Mouse (Mus musculus) natural killer cell, adult 2 months (primary cell): ENCODE measurements around the gene Pdss1.
A peak's percentile ranks its signal among the peaks of the same experiment; 100 is the strongest.
"Not testable (repeated sequence)": the region's sequence is repeated elsewhere in the genome, so short reads cannot be mapped to it uniquely, and the experiment has no call there.

Source experiments
- DNase-seq, 2 experiments: peaks; one replicate each; pipeline ENCODE4 v3.0.0; 2022; ENCODE audit warnings: low spot score in 2 of 2

Pdss1 gene

GRCm38 (mm10) chr2:22895282-22896273 is at the start of gene Pdss1:
TSS of gene Pdss1 (plus strand) at chr2:22895522.
- peak; percentile 80 to 86 for DNase-seq

GRCm38 (mm10) chr2:22851900-22852299 is 43.4 kb upstream of the Pdss1 start:
- no peak for DNase-seq

- no peak for DNase-seq
Measured at GRCm38 (mm10) chr2:22857501-22857900, 37.8 kb upstream of the Pdss1 start.

DNA sequence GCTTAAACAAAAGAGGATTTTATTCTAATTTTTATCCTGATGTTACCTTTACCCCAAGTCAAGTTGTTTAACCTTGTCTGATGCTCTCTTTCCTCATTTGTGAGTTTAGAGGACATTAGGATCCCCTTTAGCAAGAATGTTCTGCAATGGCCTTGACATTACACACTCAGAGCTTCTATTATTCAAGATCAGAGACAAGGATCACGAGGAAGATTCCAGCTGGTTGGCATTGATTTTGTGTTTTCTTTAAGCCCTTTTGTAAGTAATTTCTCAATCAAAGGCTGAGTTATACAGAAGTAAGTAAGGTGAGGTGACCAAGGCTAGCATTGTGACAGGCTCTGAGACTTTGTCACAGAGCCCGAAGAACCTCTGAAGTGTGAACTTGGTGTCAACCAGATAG is 33.1 kb upstream of the Pdss1 start:
- DNase-seq = no peak

DNA sequence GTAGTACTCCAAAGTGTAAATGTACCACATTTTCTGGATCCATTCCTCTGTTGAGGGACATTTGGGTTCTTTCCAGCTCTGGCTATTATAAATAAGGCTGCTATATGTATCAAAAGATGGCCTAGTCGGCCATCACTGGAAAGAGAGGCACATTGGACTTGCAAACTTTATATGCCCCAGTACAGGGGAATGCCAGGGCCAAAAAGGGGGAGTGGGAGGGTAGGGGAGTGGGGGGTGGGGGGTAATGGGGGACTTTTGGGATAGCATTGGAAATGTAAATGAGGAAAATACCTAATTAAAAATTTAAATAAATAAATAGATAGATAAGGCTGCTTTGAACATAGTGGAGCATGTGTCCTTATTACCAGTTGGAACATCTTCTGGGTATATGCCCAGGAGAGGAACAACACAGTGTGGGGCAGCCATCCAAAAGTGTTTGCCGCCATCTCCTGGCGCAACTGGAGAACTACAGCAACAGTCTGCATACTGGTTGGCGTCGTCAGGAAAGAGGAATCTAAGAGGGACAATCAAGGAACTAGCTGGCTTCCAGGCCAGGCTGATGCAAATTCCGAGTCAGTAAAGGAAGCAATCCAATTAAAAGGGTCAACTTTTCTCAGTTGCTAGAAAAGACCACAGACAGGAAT is 30.8 kb upstream of the Pdss1 start:
- DNase-seq = peak; percentile 32 to 52

DNA sequence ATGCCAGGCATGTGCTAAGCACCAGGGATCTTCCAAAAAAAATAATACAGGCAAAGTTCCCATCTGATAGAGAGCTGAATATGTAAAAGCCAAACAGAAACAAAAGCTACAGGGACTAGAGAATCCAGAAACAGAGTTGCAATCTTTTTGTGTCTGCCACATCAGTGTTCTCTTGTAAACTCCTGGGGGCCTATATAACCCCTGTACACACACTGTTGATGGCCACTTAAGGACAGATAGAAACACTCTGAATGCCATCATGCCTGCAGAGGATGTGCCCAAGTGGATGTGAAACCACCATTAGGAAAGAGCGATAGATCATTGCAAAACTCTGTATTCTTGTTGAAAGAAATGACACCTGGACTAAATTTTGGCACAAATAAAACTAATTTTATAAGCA is 29.5 kb upstream of the Pdss1 start:
- DNase-seq = no peak

- no peak for DNase-seq
Measured at GRCm38 (mm10) chr2:22866894-22867424, 28.4 kb upstream of the Pdss1 start.

GRCm38 (mm10) chr2:22873159-22873558 is 22.2 kb upstream of the Pdss1 start:
- DNase-seq = no peak

DNA sequence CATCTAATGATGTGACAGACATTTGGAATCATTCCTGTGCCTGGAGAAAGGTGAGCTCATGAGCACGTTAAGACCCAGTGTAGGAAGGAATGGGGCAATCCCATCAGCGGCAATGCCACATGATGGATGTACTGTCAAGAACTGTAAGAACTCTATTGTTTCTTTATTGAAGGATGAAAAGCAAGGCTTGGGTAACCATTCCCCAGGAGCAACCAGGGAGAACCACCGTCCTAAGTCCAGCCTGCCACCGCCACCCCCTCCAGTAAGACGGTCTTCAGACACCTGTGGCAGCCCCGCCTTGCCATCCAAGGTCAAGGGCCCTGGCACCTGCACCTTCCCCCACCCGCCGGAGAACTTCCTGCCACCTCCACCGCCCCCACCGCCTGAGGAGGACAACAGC is 20.7 kb upstream of the Pdss1 start:
- DNase-seq = no peak

DNA sequence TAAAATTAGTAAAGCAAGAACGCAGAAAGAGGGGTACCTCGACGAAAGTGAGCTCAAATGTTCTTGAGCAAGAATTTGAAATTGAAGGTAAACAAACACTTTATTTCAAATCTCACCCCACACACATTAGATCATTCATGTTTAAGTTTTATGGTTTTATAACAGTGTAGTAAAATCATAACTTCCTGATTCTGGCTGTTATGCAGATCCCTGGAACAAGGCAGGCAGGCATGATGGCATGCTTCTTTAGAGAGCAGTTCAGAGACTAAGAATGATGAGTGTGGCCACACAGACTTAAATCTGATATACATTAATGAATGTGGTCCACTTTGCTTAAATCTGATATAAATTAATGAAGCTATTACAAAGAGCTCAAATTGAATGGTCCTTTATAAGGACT is 18.7 kb upstream of the Pdss1 start:
- DNase-seq = no peak

GRCm38 (mm10) chr2:22878781-22879180 is 16.5 kb upstream of the Pdss1 start:
- DNase-seq = no peak

- not testable (repeated sequence) for DNase-seq
Measured at GRCm38 (mm10) chr2:22880726-22881125, 14.6 kb upstream of the Pdss1 start.

DNA sequence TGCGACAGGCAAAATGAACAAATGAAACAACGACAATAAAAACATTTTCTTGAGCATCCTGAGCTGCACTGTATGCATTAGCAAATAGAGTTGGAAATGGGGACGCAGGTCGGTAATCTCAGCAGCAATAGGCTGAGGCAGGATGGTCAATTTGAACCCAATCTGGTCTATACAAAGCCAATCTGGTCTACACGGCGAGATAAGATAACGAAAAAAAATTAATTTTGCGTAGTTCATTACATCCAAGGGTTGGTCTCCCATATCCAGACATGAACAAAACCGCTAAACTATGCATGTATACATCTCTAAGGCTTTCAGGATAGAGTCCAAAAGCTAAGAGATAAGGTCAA is 415 bp upstream of the Pdss1 start:
- no peak for DNase-seq

- DNase-seq = no peak
Measured at GRCm38 (mm10) chr2:22903947-22904346, 8.6 kb downstream of the Pdss1 start.

DNA sequence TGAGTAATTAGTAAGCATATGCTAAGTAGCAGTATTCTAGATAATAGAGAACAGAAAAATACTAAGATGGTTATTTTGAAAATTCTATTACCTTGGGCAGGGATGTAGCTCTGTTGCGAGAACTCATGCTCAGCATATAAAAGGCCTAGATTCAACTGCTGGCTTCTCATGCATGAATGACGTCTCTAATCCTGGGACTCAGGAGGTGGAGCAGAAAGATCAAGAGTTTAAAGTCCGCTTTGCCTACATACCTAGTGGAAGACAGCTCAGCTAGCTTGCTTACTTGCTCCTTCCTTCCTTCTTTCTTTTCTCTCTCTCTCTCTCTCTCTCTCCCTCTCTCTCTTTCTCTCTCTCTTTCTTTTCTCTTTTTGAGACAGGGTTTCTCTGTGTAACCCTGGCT is 19.1 kb downstream of the Pdss1 start:
- DNase-seq = no peak

DNA sequence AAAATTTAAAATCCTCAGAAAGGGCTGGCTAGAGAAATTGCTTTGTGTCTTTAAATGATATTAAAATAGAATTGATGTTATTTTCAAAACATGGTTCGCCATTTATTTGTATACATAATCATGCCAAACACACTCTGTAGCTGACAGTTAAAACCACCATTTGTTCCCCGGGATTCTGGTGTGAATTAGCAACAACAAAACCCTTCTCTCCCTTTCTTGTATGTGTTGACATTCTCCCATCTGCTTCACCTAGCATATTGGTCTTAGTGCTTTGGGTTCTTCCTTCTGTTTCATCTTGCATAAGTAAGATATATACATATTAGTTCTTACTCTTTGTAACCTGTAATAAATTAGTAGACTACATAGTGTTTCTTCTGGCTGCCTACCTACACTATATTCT is 23.3 kb downstream of the Pdss1 start:
- no peak for DNase-seq

DNA sequence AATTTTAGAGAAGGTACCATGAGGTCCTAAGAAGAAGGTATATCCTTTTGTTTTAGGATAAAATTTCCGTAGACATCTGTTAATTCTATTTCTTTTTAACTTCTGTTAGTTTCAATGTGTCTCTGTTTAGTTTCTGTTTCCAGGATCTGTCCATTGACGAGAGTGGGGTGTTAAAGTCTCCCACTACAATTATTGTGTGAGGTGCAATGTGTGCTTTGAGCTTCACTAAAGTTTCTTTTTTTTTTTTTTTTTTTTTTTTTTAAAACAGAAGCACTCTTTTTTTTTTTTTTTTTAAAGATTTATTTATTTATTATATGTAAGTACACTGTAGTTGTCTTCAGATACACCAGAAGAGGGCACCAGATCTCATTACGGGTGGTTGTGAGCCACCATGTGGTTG is 30.6 kb downstream of the Pdss1 start:
- not testable (repeated sequence) for DNase-seq

- no peak for DNase-seq
Measured at GRCm38 (mm10) chr2:22928259-22928658, 32.9 kb downstream of the Pdss1 start.

- no peak for DNase-seq
Measured at GRCm38 (mm10) chr2:22933556-22933955, 38.2 kb downstream of the Pdss1 start.

DNA sequence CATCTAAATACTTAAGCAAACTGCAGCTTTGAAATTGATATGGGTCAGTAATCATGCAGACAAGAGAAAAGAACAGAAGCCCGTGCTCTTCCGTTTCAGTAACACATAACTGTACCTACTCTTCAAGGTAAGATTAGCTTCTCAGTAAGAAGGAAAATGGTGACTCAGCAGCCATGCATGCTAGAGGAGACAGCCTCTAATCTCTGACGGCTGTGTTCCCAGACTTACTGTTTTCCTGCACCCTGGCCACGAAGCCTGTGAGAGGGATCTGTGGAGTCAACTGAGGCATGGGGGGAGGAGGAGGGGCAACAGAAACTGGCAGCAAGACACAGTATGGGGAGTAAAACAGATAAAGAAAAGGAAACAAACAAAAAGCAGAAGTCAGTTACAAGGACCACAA is 54.6 kb downstream of the Pdss1 start:
- DNase-seq = no peak

DNA sequence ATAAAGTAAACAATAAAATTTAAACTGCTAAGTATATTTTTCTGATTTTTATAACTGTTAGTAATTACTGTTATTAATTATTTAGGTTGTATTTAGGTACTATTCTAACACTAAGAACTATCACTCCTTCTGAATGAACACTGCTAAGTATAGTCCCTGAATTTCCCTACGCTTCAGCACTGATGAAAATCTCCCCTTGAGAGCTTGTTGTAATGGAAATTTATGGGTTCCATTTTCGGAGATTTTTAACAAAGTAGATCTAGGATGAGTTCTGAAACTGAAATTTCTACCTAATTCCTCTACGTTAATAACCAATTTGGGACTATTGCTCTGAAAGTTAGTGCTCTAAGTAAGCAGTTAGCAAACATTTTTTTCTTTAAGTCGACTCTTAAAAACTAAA is 59.0 kb downstream of the Pdss1 start:
- no peak for DNase-seq

GRCm38 (mm10) chr2:22955914-22956313 is 60.6 kb downstream of the Pdss1 start:
- DNase-seq = no peak

DNA sequence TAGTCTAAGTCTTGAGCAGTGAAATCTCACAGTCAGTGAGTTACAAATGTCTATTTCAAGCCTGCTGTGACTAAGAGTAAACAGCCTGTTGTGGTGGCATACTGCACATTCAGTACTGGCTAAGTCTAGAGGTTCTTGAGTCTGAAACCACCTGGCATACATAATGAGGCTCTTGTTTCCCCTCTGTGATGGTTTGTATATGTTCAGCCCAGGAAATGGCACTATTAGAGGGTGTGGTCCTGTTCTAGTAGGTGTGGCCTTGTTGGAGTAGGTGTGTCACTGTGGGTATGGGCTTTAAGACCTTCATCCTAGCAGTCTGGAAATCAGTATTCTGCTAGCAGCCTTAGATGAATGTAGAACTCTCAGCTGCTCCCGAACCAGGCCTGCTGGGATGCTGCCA is 62.1 kb downstream of the Pdss1 start:
- peak in 1 of 2 experiments; percentile 12 for DNase-seq
